Mouse (Mus musculus) left cerebral cortex, postnatal 36 days (tissue): ENCODE results near the gene Phf11c. TPM values are rescaled to one million over a fixed set of nuclear protein-coding genes. Genes with fewer than 3 reads are reported as not detected.
"Not testable (repeated sequence)": the region's sequence is repeated elsewhere in the genome, so short reads cannot be mapped to it uniquely, and the experiment has no call there.

Experiments used
- DNase-seq, 2 experiments: peaks; one replicate each; pipeline ENCODE4 v3.0.0; 2021 to 2022; ENCODE audit warnings: low spot score in 2 of 2, mixed read lengths in 1 of 2
- intact Hi-C: fragments of 180-260 bp; cut with DNase I; formaldehyde crosslinking; loops from one replicate; pipeline ENCODE4 v1.15.1; 2025
- total RNA-seq, 2 experiments: library from RNA; stranded (reverse); gene quantifications; 2 replicates each; pipeline ENCODE4 v1.2.3; 2021

Gene Phf11c
- total RNA-seq, 2 experiments from 2014 or later, result 0.17 to 0.61 TPM

GRCm38 (mm10) chr14:59339541-59339940 lies 55.6 kb downstream of the Phf11c start:
- intact Hi-C loops, result loop anchor here (10.0 kb wide), 1 partner anchor 215 kb away; no protein-coding TSS in a partner anchor
- DNase-seq, result no peak

GRCm38 (mm10) chr14:59336056-59336455 lies 59.1 kb downstream of the Phf11c start:
- intact Hi-C loops, result loop anchor here (10.0 kb wide), 1 partner anchor 219 kb away; no protein-coding TSS in a partner anchor

More at GRCm38 (mm10) chr14:59336056-59336455, 59.1 kb downstream of the Phf11c start:
- DNase-seq, result not testable (repeated sequence)

Other genes starting within 250 kb of the Phf11c start
- not detected for gene Gm5142, start 216.6 kb downstream of the Phf11c start, total RNA-seq
- 10 to 100 TPM; 29.2 to 29.3 TPM for gene Rcbtb1, start 194.2 kb downstream of the Phf11c start, total RNA-seq
- not detected for gene Gm6904, start 135.2 kb downstream of the Phf11c start, total RNA-seq
- not detected for gene Phf11a, start 97.9 kb downstream of the Phf11c start, total RNA-seq
- gene Phf11b, start 54.0 kb downstream of the Phf11c start, total RNA-seq, result under 1 TPM in 1 of 2 experiments, not detected in 1; 0.39 TPM
- under 1 TPM; 0.25 to 0.59 TPM for gene Phf11d, start 29.9 kb downstream of the Phf11c start, total RNA-seq
- gene Setdb2, start 45.5 kb upstream of the Phf11c start, total RNA-seq, result 1 to 10 TPM; 6.3 to 6.8 TPM
- gene Cab39l, start 45.6 kb upstream of the Phf11c start, total RNA-seq, result 10 to 100 TPM; 19.9 to 24.2 TPM
- gene Cdadc1, start 202.6 kb upstream of the Phf11c start, total RNA-seq, result 10 to 100 TPM; 74.7 to 75.4 TPM
- 1 to 10 TPM; 2.1 to 2.7 TPM for gene Shisa2, start 229.9 kb upstream of the Phf11c start, total RNA-seq